Mouse (Mus musculus): ENCODE results near the gene Mgme1. TPM values are rescaled to one million over a fixed set of nuclear protein-coding genes. Genes with fewer than 3 reads are reported as not detected.

The Mgme1 gene
- total and polyA plus RNA-seq, 3 experiments, result 10.6 to 21.9 (median 19.7) TPM

DNA sequence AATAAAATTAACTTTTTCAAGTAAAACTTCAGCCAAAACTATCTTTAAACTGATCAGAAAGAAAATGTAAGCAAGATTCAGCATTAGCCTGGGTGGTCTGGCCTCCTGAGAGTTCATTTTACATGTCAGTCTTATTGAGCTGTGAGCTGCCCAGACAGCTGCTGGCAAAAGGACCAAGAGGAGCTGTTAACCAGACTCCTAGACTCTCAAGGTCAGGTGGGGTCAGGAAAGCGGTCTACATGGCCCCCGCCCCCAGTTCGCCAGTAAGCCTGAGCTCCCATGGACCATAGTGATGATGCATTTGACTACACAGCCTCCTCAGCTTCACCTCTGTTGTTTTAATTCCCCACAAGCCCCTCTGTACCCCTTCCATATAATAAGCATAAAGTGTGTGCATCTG, 34.7 kb upstream of the Mgme1 start:
- in situ Hi-C loops (cut with MboI; ENCODE audit: low pct_ligation_motif_present, low pct_unique_long_range_greater_than_20kb, low sequenced_read_pairs) (no loop called here), dilution Hi-C loops (cut with MboI; ENCODE audit: extremely low pct_ligation_motif_present, extremely low pct_unique_long_range_greater_than_20kb, low sequenced_read_pairs) (no loop called here)
- no peak overlapping the region for H3K27ac ChIP-seq (ENCODE audit: insufficient read depth, low read depth)
- H3K9ac ChIP-seq (ENCODE audit: insufficient read depth, low read depth), result no peak overlapping the region
- no peaks in the 10 kb centered on the region for H3K27me3 ChIP-seq (replicated peaks)
- no peaks in the 10 kb centered on the region for H3K79me2 ChIP-seq (replicated peaks; ENCODE audit: control insufficient read depth, extremely low read depth, insufficient read depth, poor library complexity, severe bottlenecking)
- no peaks in the 10 kb centered on the region for H3K36me3 ChIP-seq (replicated peaks in 1 of 2; ENCODE audit: control insufficient read depth in 1 of 2, insufficient read depth in 1 of 2, low read length in 1 of 2)
- peaks cover 7% of the 10 kb centered on the region for H3K9me3 ChIP-seq (replicated peaks; ENCODE audit: low read length)
- H3K4me1 ChIP-seq (ENCODE audit: control insufficient read depth in 1 of 2, insufficient read depth in 2 of 2), result peaks cover 20 to 51% of the 10 kb centered on the region in 2 experiments
- no peak for TF ChIP-seq ZMIZ1 (IDR thresholded peaks at IDR 0.05; ENCODE audit: low read depth, low read length)
- no peak for TF ChIP-seq SIN3A (IDR thresholded peaks at IDR 0.05; ENCODE audit: low read length)
- no peak for TF ChIP-seq NRF1 (IDR thresholded peaks at IDR 0.05; ENCODE audit: low read depth, low read length)
- no peak for TF ChIP-seq MEF2A (IDR thresholded peaks at IDR 0.05; ENCODE audit: borderline replicate concordance, low read depth, low read length)
- no peak for TF ChIP-seq JUND (conservative IDR thresholded peaks at IDR 0.05; ENCODE audit: low read depth, low read length)
- H3K4me3 ChIP-seq (replicated peaks in 1 of 3; ENCODE audit: low read depth in 2 of 3, low read length in 2 of 3, poor library complexity in 1 of 3), result no peak overlapping the region
- no peak for DNase-seq (ENCODE audit: extremely low read depth)
- H3K4me2 ChIP-seq (ENCODE audit: insufficient read depth, low read depth, poor library complexity, severe bottlenecking), result no peak overlapping the region

GRCm38 (mm10) chr2:144236791-144237584, 33.5 kb upstream of the Mgme1 start:
- H3K27me3 ChIP-seq (replicated peaks), result no peaks in the 10 kb centered on the region
- H3K79me2 ChIP-seq (replicated peaks; ENCODE audit: control insufficient read depth, extremely low read depth, insufficient read depth, poor library complexity, severe bottlenecking), result no peaks in the 10 kb centered on the region
- dilution Hi-C loops (cut with MboI; ENCODE audit: extremely low pct_ligation_motif_present, extremely low pct_unique_long_range_greater_than_20kb, low sequenced_read_pairs) (no loop called here), in situ Hi-C loops (cut with MboI; ENCODE audit: low pct_ligation_motif_present, low pct_unique_long_range_greater_than_20kb, low sequenced_read_pairs) (no loop called here)
- TF ChIP-seq SMC3 (IDR thresholded peaks at IDR 0.05; ENCODE audit: low read depth, low read length) (no peak), MXI1 (IDR thresholded peaks at IDR 0.05; ENCODE audit: low read depth, low read length) (no peak), JUN (IDR thresholded peaks at IDR 0.05; ENCODE audit: insufficient read depth, low read depth, low read length) (no peak), ZKSCAN1 (IDR thresholded peaks at IDR 0.05; ENCODE audit: borderline replicate concordance, low read depth, low read length) (no peak), MEF2A (IDR thresholded peaks at IDR 0.05; ENCODE audit: borderline replicate concordance, low read depth, low read length) (no peak), MAZ (IDR thresholded peaks at IDR 0.05; ENCODE audit: low read depth, low read length) (no peak)
- H3K27ac ChIP-seq (ENCODE audit: insufficient read depth, low read depth), result no peak overlapping the region
- H3K9me3 ChIP-seq (replicated peaks; ENCODE audit: low read length), result peaks cover 7% of the 10 kb centered on the region
- peaks cover 20 to 55% of the 10 kb centered on the region in 2 experiments for H3K4me1 ChIP-seq (ENCODE audit: control insufficient read depth in 1 of 2, insufficient read depth in 2 of 2)
- H3K9ac ChIP-seq (ENCODE audit: insufficient read depth, low read depth), result no peak overlapping the region
- no peak overlapping the region for H3K4me3 ChIP-seq (replicated peaks in 1 of 3; ENCODE audit: low read depth in 2 of 3, low read length in 2 of 3, poor library complexity in 1 of 3)
- no peaks in the 10 kb centered on the region for H3K36me3 ChIP-seq (replicated peaks in 1 of 2; ENCODE audit: control insufficient read depth in 1 of 2, insufficient read depth in 1 of 2, low read length in 1 of 2)
- H3K4me2 ChIP-seq (ENCODE audit: insufficient read depth, low read depth, poor library complexity, severe bottlenecking), result no peak overlapping the region
- DNase-seq (ENCODE audit: extremely low read depth), result no peak

DNA sequence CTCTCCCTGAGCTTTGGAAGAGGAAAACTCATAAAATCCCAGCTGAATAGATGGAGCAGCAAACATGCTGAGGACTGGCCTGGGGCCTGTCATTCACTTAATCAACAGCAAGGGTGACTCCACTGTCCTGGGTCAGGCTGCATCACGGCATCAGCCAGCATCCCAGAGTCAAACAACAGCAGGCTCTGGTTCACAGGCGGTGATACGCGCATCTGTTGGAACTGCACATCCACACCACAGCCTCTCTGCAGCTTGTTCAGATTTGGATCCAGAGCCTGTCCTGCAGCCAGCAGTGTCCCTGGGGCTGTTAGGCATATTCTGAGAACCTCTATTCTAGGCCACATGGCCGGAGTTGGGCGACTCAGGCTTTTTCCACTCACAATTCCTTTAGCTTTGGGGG, 32.1 kb upstream of the Mgme1 start:
- DNase-seq (ENCODE audit: extremely low read depth), result no peak
- H3K9ac ChIP-seq (ENCODE audit: insufficient read depth, low read depth), result no peak overlapping the region
- dilution Hi-C loops (cut with MboI; ENCODE audit: extremely low pct_ligation_motif_present, extremely low pct_unique_long_range_greater_than_20kb, low sequenced_read_pairs), result no loop called here
- peaks cover 17 to 50% of the 10 kb centered on the region in 2 experiments for H3K4me1 ChIP-seq (ENCODE audit: control insufficient read depth in 1 of 2, insufficient read depth in 2 of 2)
- no peak overlapping the region for H3K4me2 ChIP-seq (ENCODE audit: insufficient read depth, low read depth, poor library complexity, severe bottlenecking)
- TF ChIP-seq MAZ (IDR thresholded peaks at IDR 0.05; ENCODE audit: low read depth, low read length) (no peak), MEF2A (IDR thresholded peaks at IDR 0.05; ENCODE audit: borderline replicate concordance, low read depth, low read length) (no peak), KAT2A (IDR thresholded peaks at IDR 0.05; ENCODE audit: insufficient replicate concordance, low read length) (no peak), CHD2 (IDR thresholded peaks at IDR 0.05; ENCODE audit: low read length) (no peak), BHLHE40 (IDR thresholded peaks at IDR 0.05; ENCODE audit: low read depth, low read length) (no peak)
- H3K4me3 ChIP-seq (replicated peaks in 1 of 3; ENCODE audit: low read depth in 2 of 3, low read length in 2 of 3, poor library complexity in 1 of 3), result no peak overlapping the region
- no peak overlapping the region for H3K27ac ChIP-seq (ENCODE audit: insufficient read depth, low read depth)
- no peaks in the 10 kb centered on the region for H3K36me3 ChIP-seq (replicated peaks in 1 of 2; ENCODE audit: control insufficient read depth in 1 of 2, insufficient read depth in 1 of 2, low read length in 1 of 2)
- in situ Hi-C loops (cut with MboI; ENCODE audit: low pct_ligation_motif_present, low pct_unique_long_range_greater_than_20kb, low sequenced_read_pairs), result no loop called here
- H3K27me3 ChIP-seq (replicated peaks), result no peaks in the 10 kb centered on the region
- H3K79me2 ChIP-seq (replicated peaks; ENCODE audit: control insufficient read depth, extremely low read depth, insufficient read depth, poor library complexity, severe bottlenecking), result no peaks in the 10 kb centered on the region
- H3K9me3 ChIP-seq (replicated peaks; ENCODE audit: low read length), result peaks cover 7% of the 10 kb centered on the region
